Mouse (Mus musculus) small intestine, adult 2 months (tissue): ENCODE data around the gene Pik3r2. TPM values are rescaled to one million over a fixed set of nuclear protein-coding genes. Genes with fewer than 3 reads are reported as not detected.

ENCODE experiments used
- H3K27ac ChIP-seq: fragments of 200-500 bp; 2 replicates; pipeline ENCODE4 v1.5.1; 2012; ENCODE audit warnings: low read depth, low read length, control low read depth, inconsistent platforms; ENCODE audit not compliant: insufficient read depth
- H3K27me3 ChIP-seq: fragments of 200-500 bp; 2 replicates; pipeline ENCODE4 v1.6.1; 2012; ENCODE audit warnings: mild to moderate bottlenecking, moderate library complexity, low read length, inconsistent platforms; ENCODE audit not compliant: control insufficient read depth, insufficient read depth
- H3K36me3 ChIP-seq: fragments of 200-500 bp; 2 replicates; pipeline ENCODE4 v1.6.1; 2012; ENCODE audit warnings: mild to moderate bottlenecking, low read length, control low read depth, inconsistent platforms; ENCODE audit not compliant: control insufficient read depth, insufficient read depth
- H3K4me1 ChIP-seq: fragments of 200-500 bp; 2 replicates; pipeline ENCODE4 v1.6.1; 2012; ENCODE audit warnings: low read length, inconsistent platforms, mixed read lengths; ENCODE audit not compliant: control insufficient read depth, insufficient read depth, insufficient read length
- H3K4me3 ChIP-seq: fragments of 200-500 bp; 2 replicates; pipeline ENCODE4 v1.5.1; 2012; ENCODE audit warnings: low read depth, mild to moderate bottlenecking, control low read depth, inconsistent platforms, low read length, moderate library complexity
- CTCF ChIP-seq: fragments of 200-500 bp; IDR thresholded peaks from 2 replicates; pipeline ENCODE4 v1.5.1; 2012; ENCODE audit warnings: low read depth, mild to moderate bottlenecking, control low read depth, inconsistent platforms, low read length, moderate library complexity, mixed read lengths; ENCODE audit not compliant: insufficient replicate concordance, insufficient read length; ENCODE audit errors: extremely low read depth
- POLR2A ChIP-seq: fragments of 200-500 bp; IDR thresholded peaks from 2 replicates; pipeline ENCODE4 v1.6.1; 2012; ENCODE audit warnings: low read depth, mild to moderate bottlenecking, control low read depth, inconsistent platforms, low read length, moderate library complexity
- WGBS: fragments of 180-500 bp; shearing (Covaris S2); methylation state at CpG from one replicate; pipeline ENCODE4 v1.1.7; 2018; 5-methylcytosine and 5-hydroxymethylcytosine counted together
- polyA plus RNA-seq: library from polyadenylated mRNA; depleted of rRNA; stranded (reverse); fragments of >200 nt; gene quantifications from 2 replicates; pipeline ENCODE4 v1.2.3, GENCODE M21; 2012

Pik3r2 gene
- polyA plus RNA-seq, 1 experiment = 414 TPM

DNA sequence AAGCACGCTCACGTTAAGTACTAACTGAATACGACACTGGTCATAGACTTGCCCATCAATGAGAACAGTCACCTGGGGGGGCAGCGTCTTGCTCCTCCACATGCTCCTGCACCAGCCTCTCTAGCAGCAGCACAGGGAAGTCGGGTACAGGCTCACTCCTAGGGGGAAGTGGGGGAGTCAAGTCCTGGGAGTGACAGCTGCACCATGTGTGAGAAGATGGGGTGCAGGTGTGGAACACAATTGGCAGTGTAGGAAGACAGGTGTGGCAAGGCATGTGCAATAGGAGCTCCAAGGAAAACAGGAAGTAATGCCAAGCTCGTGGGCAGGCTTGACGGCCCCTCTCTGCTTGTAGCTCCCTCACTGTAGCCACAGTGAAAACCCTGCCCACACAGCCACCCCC, 5.3 kb downstream of the Pik3r2 start:
- Histone ChIP-seq H3K27ac (no peak overlapping the region), H3K4me3 (no peak overlapping the region), H3K36me3 (peaks cover 26% of the 10 kb centered on the region), H3K27me3 (no peaks in the 10 kb centered on the region), H3K4me1 (peaks cover 45% of the 10 kb centered on the region)
- WGBS = 71% methylated on average over 7 of the region's 7 CpGs
- TF ChIP-seq POLR2A (no peak), CTCF (no peak)

DNA sequence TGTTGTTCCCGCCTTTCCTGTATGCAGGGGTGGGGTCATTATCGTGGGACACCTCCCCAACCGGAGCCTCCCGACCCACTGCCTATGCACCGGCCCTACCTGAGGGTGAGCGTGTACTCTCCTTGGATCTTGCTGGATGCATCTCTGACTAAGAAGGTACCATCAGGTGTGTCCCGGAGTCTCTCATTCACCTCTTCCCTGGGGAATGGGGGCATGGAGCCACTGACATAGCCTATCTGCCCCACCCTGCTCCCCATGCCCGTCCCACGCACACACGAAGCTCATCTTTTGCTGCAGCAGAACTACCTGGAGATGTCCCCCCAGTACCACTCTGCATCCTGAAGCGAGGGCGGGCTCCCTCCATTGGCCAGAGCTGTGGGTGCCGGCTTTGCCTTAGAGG, 5.8 kb downstream of the Pik3r2 start:
- H3K27me3 ChIP-seq = no peaks in the 10 kb centered on the region
- TF ChIP-seq CTCF (no peak), POLR2A (no peak)
- no peak overlapping the region for H3K4me3 ChIP-seq
- H3K36me3 ChIP-seq = peaks cover 26% of the 10 kb centered on the region
- WGBS = 95% methylated on average over 13 of the region's 13 CpGs
- H3K27ac ChIP-seq = no peak overlapping the region
- peaks cover 42% of the 10 kb centered on the region for H3K4me1 ChIP-seq

DNA sequence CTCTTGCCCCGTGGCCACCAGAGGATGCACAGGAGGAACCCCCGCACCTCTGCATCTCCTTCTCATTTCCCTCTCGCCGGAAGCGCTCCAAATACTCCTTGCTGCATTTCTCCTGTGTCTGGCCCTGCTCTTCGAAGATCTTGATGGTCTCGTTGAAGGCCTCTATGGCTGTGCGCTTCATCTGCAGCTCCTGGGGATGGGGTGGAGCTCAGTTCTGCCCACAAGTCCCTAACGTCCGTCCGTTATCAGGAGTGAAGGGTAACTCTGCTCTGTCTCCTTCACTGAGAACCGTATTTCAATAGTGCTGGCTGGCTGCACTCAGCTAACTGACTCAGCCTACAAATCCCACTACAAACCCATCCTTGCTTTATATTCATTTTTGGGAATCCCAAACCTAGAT, 6.7 kb downstream of the Pik3r2 start:
- Histone ChIP-seq H3K27ac (no peak overlapping the region), H3K27me3 (no peaks in the 10 kb centered on the region), H3K4me3 (no peak overlapping the region), H3K36me3 (peaks cover 26% of the 10 kb centered on the region), H3K4me1 (peaks cover 42% of the 10 kb centered on the region)
- 83% methylated on average over 12 of the region's 12 CpGs for WGBS
- TF ChIP-seq POLR2A (no peak), CTCF (no peak)

GRCm38 (mm10) chr8:70769359-70769758, 7.2 kb downstream of the Pik3r2 start:
- H3K27ac ChIP-seq = no peak overlapping the region
- H3K27me3 ChIP-seq = no peaks in the 10 kb centered on the region
- peak; percentile 100 for TF ChIP-seq CTCF
- TF ChIP-seq POLR2A = no peak
- peaks cover 43% of the 10 kb centered on the region for H3K4me1 ChIP-seq
- peaks cover 26% of the 10 kb centered on the region for H3K36me3 ChIP-seq
- 5% methylated on average over 26 of the region's 26 CpGs for WGBS
- no peak overlapping the region for H3K4me3 ChIP-seq

DNA sequence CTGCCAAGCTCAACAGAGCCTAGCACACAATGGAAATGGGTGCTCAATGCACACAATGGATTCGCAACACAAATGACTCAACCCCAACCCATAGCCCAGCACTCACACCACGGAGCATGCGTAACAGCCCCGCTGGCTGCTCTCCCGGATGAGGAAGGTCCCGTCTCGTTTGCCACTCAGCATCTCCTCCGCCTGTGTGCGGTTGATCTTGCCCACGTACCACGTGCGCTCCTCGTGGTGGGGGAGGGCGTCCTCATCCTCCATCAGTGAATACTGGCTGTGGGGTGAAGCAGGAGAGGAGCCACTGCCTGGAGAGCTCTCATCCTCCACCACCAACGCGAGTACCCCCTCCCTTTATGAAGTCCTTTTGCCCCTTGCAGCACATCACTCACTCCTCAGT, 7.6 kb downstream of the Pik3r2 start:
- peaks cover 26% of the 10 kb centered on the region for H3K36me3 ChIP-seq
- H3K27ac ChIP-seq = 0 out of 2 replicates have a peak overlapping the region, but pooled peaks have one; percentile 45
- no peak for TF ChIP-seq POLR2A
- no peak for TF ChIP-seq CTCF
- no peak overlapping the region for H3K4me3 ChIP-seq
- peaks cover 40% of the 10 kb centered on the region for H3K4me1 ChIP-seq
- WGBS = 79% methylated on average over 16 of the region's 16 CpGs
- no peaks in the 10 kb centered on the region for H3K27me3 ChIP-seq

DNA sequence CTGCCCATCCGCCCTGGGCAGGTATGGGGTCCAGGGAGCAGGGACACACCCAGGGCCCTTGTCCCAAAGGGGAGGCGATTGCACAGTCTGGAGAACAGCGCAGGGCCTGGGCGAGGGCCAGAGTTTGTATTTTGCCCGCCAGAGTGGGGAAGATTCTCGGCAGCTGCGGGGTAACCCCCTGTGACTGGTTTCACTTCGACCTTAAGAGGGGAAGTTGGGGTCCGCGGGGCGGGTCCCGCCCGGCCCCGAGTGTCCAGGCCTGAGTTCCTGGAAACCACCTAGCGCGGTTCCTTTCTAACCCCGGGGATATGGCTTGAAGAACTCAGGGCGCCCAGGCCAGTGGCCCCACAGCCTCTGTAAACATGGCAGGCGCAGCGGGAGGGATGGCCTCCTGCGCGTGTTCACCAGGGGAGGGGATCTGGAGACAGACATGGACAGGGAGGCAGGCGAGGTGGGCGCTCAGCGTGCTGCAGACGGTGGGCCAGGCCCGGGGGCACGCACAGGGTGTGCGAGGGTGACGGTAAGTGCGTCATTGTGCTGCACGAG, 8.2 kb downstream of the Pik3r2 start:
- no peaks in the 10 kb centered on the region for H3K27me3 ChIP-seq
- peak overlapping the region; percentile 45; the same call in 1 of the 2 replicates for H3K27ac ChIP-seq
- H3K4me3 ChIP-seq = no peak overlapping the region
- TF ChIP-seq CTCF (no peak), POLR2A (no peak)
- peaks cover 40% of the 10 kb centered on the region for H3K4me1 ChIP-seq
- peaks cover 28% of the 10 kb centered on the region for H3K36me3 ChIP-seq
- WGBS = 91% methylated on average over 32 of the region's 32 CpGs

- Histone ChIP-seq H3K4me1 (peaks cover 34% of the 10 kb centered on the region), H3K27ac (peak overlapping the region; percentile 23; the same call in 1 of the 2 replicates), H3K4me3 (no peak overlapping the region), H3K27me3 (no peaks in the 10 kb centered on the region), H3K36me3 (peaks cover 32% of the 10 kb centered on the region)
- WGBS = 90% methylated on average over 6 of the region's 6 CpGs
- TF ChIP-seq POLR2A (no peak), CTCF (no peak)
Measured at GRCm38 (mm10) chr8:70767503-70767902, 9.0 kb downstream of the Pik3r2 start.
